Mouse (Mus musculus) testis, adult 10 weeks (tissue): ENCODE measurements around the gene Gm5741. TPM values are rescaled to one million over a fixed set of nuclear protein-coding genes. Genes with fewer than 3 reads are reported as not detected.

Experiments used
- polyA plus RNA-seq: library from polyadenylated mRNA; stranded (reverse); fragments of 350-450 nt; fragmentation: Illumina TruSeq; extraction: RNeasy Lipid Tissue Mini Kit (QIAGEN cat#74804); gene quantifications from one replicate; pipeline ENCODE4 v1.2.3, GENCODE M21; 2014; ENCODE audit warnings: low read depth, low replicate concordance

The Gm5741 gene
- polyA plus RNA-seq, result not detected

DNA sequence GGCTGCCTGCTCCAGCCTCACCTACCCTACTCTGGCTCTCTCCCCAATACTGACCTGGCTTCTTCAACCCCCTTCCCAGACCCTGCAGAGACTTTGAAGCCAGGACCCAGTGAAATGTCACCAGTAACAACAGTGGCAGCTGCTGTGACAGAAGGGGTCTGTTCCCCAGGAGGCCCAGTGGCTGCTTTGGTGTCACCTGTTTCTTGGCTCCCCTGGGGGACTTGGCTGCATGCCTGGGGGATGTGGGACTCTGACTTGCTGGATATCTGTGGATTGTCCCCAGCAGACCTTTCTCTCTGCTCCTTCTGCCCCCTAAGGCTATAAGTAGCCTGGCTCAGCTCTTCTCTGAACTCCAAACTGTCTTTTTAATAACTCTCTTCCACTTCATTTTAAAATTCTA is at the start of gene Gm5741:
Gm5741 (minus strand) TSS at position 1 of the 400 bp plus-strand sequence.

DNA sequence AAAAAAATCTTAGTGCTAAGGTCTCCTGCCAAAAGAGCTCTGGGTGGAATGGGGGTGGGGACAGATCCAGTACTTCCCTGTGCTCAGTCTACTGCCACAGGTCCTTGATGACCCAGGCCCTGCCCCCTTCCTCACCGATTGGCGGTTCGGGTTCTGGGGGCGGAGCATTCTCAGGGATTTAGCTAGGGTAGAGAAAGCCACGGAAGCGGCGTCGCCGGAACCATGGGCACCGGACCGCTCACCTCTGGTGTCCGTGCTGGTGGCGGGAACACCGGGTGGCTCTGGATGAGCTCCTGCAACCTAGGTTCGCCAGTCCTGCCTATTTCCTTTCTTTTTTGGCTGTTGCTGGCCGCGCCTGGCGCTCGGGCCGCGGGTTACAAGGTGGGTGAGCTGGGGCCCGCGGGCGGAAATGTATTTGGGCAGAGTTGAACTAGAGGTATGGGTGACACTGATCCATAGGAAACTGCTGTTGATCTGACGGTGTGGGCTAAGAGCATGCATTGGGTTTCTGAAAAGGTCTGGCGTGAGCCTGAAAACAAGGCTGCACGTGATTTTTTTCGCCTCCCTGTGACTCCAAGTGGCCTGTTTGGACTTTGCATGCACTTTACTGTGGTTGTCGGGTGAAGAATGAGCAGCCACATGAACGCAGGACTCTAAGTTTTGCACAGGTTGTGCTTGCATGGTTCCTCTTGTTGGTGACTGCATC is 15.5 kb upstream of the Gm5741 start, which contains the start of gene Man2b1:
Man2b1 (plus strand) TSS at position 163 of the 706 bp plus-strand sequence.

DNA sequence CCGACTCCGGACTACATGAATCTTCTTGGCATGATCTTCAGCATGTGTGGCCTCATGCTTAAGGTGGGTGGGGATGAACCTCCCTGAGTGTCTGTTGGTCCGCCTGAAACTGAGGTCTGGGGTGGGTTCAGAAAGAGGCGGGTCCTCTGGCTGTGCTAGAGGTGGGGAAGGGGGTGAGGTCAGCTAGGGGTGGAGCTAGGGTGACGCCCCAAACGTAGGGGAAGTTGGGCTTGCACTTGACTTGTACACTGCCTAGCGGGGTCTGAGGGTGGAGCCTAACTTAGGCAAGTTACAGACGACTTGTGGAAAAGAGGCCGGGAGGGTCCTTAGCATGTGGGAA is 13.4 kb upstream of the Gm5741 start, which contains the start of gene Wdr83:
Wdr83 (minus strand) TSS at position 91 of the 340 bp plus-strand sequence.

DNA sequence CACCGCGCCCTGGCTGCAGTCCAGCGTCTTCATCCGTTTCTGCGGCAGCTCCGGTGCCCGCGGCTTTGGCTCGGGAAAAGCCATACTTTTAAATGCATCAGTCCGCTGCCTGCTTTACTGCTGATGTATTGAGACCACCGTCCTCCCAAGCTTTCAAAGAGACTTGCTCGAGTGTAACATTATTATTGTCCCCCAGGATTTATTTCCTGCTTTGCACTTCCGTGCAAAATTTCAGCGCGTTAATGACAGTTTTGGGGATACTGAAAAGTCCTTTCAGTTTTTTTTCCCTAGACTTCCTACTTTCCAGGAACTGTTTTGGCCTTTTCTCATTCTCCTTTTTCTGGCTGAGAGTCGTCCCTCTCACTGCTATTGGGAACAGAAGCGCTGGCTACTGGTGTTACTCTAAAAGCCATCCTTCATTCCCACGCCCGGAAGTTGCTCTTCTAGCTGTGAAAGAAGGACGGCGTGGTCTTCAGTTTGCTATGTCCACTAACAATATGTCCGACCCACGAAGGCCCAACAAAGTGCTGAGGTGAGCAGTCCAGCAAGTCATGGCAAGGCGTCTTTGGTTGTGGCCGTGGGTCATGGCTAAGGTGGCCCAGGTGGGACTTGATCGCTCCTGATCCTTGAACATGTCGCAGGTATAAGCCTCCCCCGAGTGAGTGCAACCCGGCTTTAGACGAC is 12.9 kb upstream of the Gm5741 start, which contains the start of gene Wdr83os:
Wdr83os (plus strand) TSS at position 209 of the 684 bp plus-strand sequence.

DNA sequence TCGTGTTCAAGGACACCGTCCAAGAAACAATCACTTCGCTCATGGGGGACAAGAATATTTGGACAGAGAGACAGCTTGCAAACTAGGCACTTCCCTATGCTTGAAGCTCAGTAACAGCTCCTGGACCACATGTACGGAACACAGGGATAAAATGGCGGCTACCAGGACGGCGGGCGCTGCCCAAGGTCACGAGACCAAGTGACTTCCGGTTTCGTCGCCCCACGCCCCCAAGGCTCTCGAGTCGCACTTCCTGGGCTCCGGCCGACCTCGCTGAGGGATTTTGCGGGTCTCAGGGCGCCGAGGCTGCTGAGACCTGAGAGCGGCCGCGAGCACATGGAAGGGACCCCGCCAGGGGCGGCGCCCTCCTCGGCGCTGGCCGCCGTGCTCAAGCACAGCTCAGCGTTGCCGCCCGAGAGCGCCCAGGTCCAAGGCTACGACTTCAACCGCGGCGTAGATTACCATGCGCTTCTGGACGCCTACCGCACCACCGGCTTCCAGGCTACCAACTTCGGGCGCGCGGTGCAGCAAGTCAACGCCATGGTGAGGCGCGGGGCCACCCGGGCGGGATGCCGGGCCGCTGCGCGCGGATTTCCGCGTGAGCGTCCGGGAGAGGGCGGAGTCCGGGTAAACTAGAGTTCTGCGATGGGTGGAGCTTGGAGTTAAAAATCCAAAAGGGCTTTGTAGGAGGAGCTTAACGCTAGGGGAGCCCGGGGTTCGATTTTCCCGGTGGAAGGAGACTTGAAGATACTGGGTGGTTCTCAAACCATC is 3.9 kb upstream of the Gm5741 start, which contains the start of gene Dhps:
Dhps (plus strand) TSS at position 244 of the 768 bp plus-strand sequence.

DNA sequence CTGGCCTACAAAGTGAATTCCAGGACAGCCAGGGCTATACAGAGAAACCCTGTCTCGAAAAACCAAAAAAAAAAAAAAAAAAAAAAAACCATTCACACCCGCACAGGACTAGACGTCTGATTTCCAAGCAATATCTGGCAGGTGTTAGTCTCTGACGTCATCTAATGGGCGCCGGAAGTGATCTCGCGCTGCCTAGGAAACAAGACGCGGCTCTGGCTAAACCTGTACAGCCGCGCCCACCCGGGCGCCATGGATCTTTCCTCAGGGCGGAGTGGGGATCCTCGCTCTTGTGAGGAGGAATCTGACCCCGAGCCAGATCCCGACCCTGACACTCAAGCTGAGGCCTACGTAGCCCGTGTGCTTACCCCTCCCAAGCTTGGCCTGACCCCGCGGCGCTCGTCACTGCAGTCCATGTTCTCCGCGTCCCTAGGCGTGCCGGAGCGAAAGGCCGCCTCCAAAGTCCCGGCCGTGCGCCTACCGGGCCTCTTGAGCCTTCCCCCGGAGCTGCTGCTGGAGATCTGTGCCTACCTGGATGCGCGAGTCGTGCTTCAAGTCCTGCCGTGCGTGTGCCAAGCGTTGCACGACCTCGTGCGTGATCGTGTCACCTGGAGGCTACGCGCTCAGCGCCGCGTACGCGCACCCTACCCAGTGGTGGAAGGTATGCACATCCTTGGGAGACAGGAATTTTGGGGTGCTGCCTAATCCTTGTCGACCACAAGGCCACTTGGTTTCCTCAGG is 7.7 kb downstream of the Gm5741 start, which contains the start of gene Fbxw9:
Fbxw9 (plus strand) TSS at position 177 of the 738 bp plus-strand sequence.

DNA sequence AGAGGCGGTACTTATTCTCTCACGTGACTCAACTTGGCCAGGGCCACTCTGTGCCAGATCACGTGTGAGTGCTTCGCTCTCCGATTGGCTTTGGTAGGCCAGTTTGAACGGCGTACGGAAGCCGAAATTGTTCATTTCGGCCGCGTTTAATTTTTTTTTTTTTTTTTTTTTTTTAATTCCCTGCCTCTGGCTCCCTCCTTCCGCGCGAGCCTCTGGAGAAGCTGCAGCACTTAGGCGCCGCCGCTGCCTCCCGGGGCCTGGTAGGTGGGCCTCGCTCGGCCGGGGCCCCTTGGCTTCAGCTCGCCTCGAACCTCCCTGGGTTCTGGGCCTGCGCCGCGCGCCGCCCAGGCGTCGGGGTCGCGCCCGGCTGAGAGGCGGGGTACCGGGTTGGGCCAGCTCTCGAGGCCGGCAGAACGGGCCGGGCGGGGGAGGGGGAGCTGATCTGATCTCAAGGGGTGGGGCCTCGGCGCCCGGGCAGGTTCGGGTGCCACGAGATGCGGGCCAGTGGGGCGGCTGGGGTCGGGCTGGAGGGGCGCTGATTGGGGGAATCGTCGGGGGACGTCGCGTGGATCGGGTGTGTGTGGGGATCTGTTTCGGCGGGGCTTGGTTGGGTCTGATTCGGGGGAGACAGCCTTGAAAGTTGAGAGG is 30.9 kb downstream of the Gm5741 start, which contains the start of gene Tnpo2:
Tnpo2 (plus strand) TSS at position 198 of the 648 bp plus-strand sequence.

DNA sequence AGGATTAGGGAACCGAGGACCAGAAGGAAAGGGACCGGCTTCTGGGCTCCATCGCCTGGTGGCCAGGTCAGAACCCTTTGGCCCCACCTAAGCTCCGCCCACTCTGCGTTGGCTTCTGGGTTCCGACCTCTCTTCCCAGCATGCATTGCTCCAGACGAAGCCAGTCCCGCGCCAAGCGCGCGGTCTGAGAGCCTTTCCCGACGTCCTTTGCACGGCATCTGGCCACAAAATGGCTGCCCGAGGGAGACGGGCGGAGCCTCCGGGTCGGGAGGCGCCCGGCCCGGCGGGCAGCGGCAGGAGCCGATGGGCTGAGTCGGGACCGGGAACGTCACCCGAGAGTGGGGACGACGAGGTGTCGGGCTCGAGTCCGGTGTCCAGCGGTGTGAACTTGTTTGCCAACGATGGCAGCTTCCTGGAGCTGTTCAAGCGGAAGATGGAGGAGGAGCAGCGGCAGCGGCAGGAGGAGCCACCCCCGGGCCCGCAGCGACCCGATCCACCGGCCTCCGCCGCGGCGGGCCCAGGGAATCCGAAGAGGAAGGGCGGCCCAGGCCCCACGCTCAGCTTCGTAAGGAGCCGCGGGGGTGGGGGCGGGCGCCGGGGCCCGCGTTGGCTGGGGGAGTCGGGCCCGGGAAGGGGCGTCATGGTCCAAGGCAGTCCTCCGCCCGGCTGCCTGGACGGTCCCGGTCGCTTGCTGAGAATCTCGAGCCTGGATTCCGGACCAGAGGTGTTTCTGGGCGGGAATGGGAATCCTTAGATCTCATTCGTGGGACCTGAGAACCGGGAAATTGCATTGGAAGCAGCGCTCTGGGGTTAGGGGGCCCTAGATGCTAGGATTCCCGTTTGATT is 40.9 kb downstream of the Gm5741 start, which contains the start of gene Trir:
Trir (plus strand) TSS at position 154 of the 846 bp plus-strand sequence.

DNA sequence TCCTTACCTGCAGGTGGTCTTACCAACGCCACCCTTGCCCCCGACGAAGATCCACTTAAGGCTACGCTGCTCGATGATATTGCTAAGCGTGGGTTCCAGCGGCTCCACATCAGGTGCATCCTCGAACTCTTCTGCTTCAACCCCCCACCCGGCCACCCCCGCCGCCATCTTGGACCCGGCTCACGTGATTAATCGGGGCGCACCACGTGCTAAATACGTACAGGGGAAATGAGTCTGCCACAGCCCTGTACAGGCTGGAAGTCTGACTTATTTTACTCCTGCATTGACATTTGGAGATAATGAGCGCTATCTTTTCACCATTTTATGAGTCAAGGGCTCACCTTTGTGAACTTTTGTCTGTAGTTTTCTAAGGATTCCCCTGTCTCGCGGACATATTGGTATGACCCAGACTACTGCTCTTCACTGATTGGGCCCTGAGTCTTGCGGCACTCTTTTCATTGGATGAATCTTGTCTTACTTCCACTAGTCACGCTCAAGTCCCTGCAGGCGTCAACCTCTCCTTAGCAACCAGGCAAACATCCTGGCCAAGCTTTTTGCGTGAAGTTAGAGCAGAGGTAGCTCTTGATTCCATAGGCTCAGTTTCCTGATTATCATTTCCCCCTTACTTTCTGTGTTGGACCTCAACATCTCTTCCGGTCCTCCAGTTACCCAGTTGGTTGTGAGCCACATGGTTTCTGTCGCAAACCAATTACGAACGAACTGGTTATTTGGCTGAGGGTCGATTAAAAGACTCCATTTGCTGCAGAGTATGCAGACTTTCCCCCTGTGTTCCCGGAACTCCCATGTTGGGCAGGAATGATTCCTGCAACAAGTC is 42.5 kb downstream of the Gm5741 start, which contains the start of gene Asna1:
Asna1 (minus strand) TSS at position 184 of the 835 bp plus-strand sequence.

Other genes with a start within 250 kb of the Gm5741 start
- gene Dand5, start 245.2 kb downstream of the Gm5741 start, polyA plus RNA-seq, result 21.7 TPM
- gene Gadd45gip1, start 236.5 kb downstream of the Gm5741 start, polyA plus RNA-seq, result 0.55 TPM
- 7.1 TPM for gene Rad23a, start 227.3 kb downstream of the Gm5741 start, polyA plus RNA-seq
- 720 TPM for gene Calr, start 221.0 kb downstream of the Gm5741 start, polyA plus RNA-seq
- 6.7 TPM for gene Farsa, start 211.0 kb downstream of the Gm5741 start, polyA plus RNA-seq
- gene Syce2, start 195.9 kb downstream of the Gm5741 start, polyA plus RNA-seq, result 458 TPM
- 3.6 TPM for gene Gcdh, start 174.1 kb downstream of the Gm5741 start, polyA plus RNA-seq
- gene Klf1, start 166.1 kb downstream of the Gm5741 start, polyA plus RNA-seq, result 0.22 TPM
- 1.5 TPM for gene Dnase2a, start 159.4 kb downstream of the Gm5741 start, polyA plus RNA-seq
- not detected for gene Mast1, start 130.6 kb downstream of the Gm5741 start, polyA plus RNA-seq
- gene Rtbdn, start 121.0 kb downstream of the Gm5741 start, polyA plus RNA-seq, result not detected
- not detected for gene Gm49661, start 98.5 kb downstream of the Gm5741 start, polyA plus RNA-seq
- gene Prdx2, start 98.4 kb downstream of the Gm5741 start, polyA plus RNA-seq, result 15.6 TPM
- 87.9 TPM for gene Rnaseh2a, start 98.2 kb downstream of the Gm5741 start, polyA plus RNA-seq
- gene Junb, start 89.3 kb downstream of the Gm5741 start, polyA plus RNA-seq, result not detected
- 14.0 TPM for gene Hook2, start 77.4 kb downstream of the Gm5741 start, polyA plus RNA-seq
- not detected for gene Best2, start 53.5 kb downstream of the Gm5741 start, polyA plus RNA-seq
- 16.5 TPM for gene Asna1, start 42.7 kb downstream of the Gm5741 start, polyA plus RNA-seq
- 13.2 TPM for gene Trir, start 41.2 kb downstream of the Gm5741 start, polyA plus RNA-seq
- 14.0 TPM for gene Tnpo2, start 31.1 kb downstream of the Gm5741 start, polyA plus RNA-seq
- gene Fbxw9, start 7.9 kb downstream of the Gm5741 start, polyA plus RNA-seq, result 5.7 TPM
- gene Dhps, start 3.8 kb upstream of the Gm5741 start, polyA plus RNA-seq, result 12.3 TPM
- gene Wdr83os, start 12.8 kb upstream of the Gm5741 start, polyA plus RNA-seq, result 2.9 TPM
- 1.3 TPM for gene Wdr83, start 13.3 kb upstream of the Gm5741 start, polyA plus RNA-seq
- 3.9 TPM for gene Man2b1, start 15.3 kb upstream of the Gm5741 start, polyA plus RNA-seq
- gene Zfp791, start 55.1 kb upstream of the Gm5741 start, polyA plus RNA-seq, result 0.83 TPM
- not detected for gene Cks1brt, start 83.9 kb upstream of the Gm5741 start, polyA plus RNA-seq
- 0.67 TPM for gene Olfr371, start 158.0 kb upstream of the Gm5741 start, polyA plus RNA-seq
- 50.5 TPM for gene Orc6, start 231.7 kb upstream of the Gm5741 start, polyA plus RNA-seq
- 247 TPM for gene Vps35, start 231.8 kb upstream of the Gm5741 start, polyA plus RNA-seq